Mouse (Mus musculus): ENCODE results near the gene Elane. TPM values are rescaled to one million over a fixed set of nuclear protein-coding genes. Genes with fewer than 3 reads are reported as not detected.

The Elane gene
- polyA plus RNA-seq (2015; fragmentation: Nextera tagmentation; extraction: Ambion mirVana): 1.1 and 2.6 TPM in 2 replicates

- H3K4me1 ChIP-seq (replicated peaks): peaks cover 18% of the 10 kb centered on the region
- WGBS: 81% methylated on average over 6 of the region's 6 CpGs
- no peak within 1 kb of the TSS for H3K4me2 ChIP-seq (replicated peaks)
- H3K9me3 ChIP-seq: no peaks in the 10 kb centered on the region
- no peak within 1 kb of the TSS for H3K27ac ChIP-seq
- no peak within 1 kb of the TSS for H3K9ac ChIP-seq
- H3K27me3 ChIP-seq (replicated peaks): no peaks in the 10 kb centered on the region; the same call in 1 of the 2 replicates
- ATAC-seq: no peak
- H3K4me3 ChIP-seq (replicated peaks): no peak within 1 kb of the TSS
- H3K36me3 ChIP-seq: no peaks in the 10 kb centered on the region
These were observed at the start of gene Elane for GRCm38 (mm10) chr10:79886054-79886453. Elane (plus strand) TSS chr10:79886247.

GRCm38 (mm10) chr10:79836918-79837317, 49.1 kb upstream of the Elane start:
- H3K9me3 ChIP-seq: no peaks in the 10 kb centered on the region
- no peaks in the 10 kb centered on the region for H3K27me3 ChIP-seq (replicated peaks)
- no peak overlapping the region for H3K4me2 ChIP-seq (replicated peaks)
- ATAC-seq: no peak
- no peak overlapping the region for H3K27ac ChIP-seq
- no peaks in the 10 kb centered on the region for H3K36me3 ChIP-seq
- no peak overlapping the region for H3K4me3 ChIP-seq (replicated peaks)
- peaks cover 11% of the 10 kb centered on the region for H3K4me1 ChIP-seq (replicated peaks)
- WGBS: 99% methylated on average over 3 of the region's 3 CpGs
- no peak overlapping the region for H3K9ac ChIP-seq

GRCm38 (mm10) chr10:79838151-79838550, 47.9 kb upstream of the Elane start:
- H3K4me1 ChIP-seq (replicated peaks): peaks cover 12% of the 10 kb centered on the region
- no peak overlapping the region for H3K4me2 ChIP-seq (replicated peaks)
- H3K27me3 ChIP-seq (replicated peaks): no peaks in the 10 kb centered on the region
- no peak overlapping the region for H3K4me3 ChIP-seq (replicated peaks)
- no peaks in the 10 kb centered on the region for H3K9me3 ChIP-seq
- H3K27ac ChIP-seq: no peak overlapping the region
- no peak for ATAC-seq
- 51% methylated on average over 2 of the region's 2 CpGs for WGBS
- no peaks in the 10 kb centered on the region for H3K36me3 ChIP-seq
- no peak overlapping the region for H3K9ac ChIP-seq

- H3K9ac ChIP-seq: no peak overlapping the region
- H3K9me3 ChIP-seq: no peaks in the 10 kb centered on the region
- H3K4me2 ChIP-seq (replicated peaks): peak overlapping the region; percentile 73; the same call in 1 of the 2 replicates
- peak overlapping the region; percentile 90 for H3K27ac ChIP-seq
- H3K4me1 ChIP-seq (replicated peaks): peaks cover 19% of the 10 kb centered on the region
- 94% methylated on average over 3 of the region's 3 CpGs for whole genome bisulfite sequencing
- no peak overlapping the region for H3K4me3 ChIP-seq (replicated peaks)
- no peaks in the 10 kb centered on the region for H3K27me3 ChIP-seq (replicated peaks)
- no peak for ATAC-seq
- H3K36me3 ChIP-seq: no peaks in the 10 kb centered on the region
These were observed 46.0 kb upstream of the Elane start for GRCm38 (mm10) chr10:79840091-79840490.

- Histone ChIP-seq H3K27ac (peak overlapping the region; percentile 90), H3K4me3 (replicated peaks) (peak overlapping the region; percentile 38), H3K4me2 (replicated peaks) (peak overlapping the region; percentile 73), H3K9ac (peak overlapping the region; percentile 44), H3K27me3 (replicated peaks) (no peaks in the 10 kb centered on the region), H3K9me3 (no peaks in the 10 kb centered on the region), H3K4me1 (replicated peaks) (peaks cover 19% of the 10 kb centered on the region), H3K36me3 (no peaks in the 10 kb centered on the region)
- ATAC-seq: peak; percentile 91
- under 1% methylated on average over 24 of the region's 24 CpGs for WGBS
These were observed 45.1 kb upstream of the Elane start for GRCm38 (mm10) chr10:79840644-79841551.

GRCm38 (mm10) chr10:79842322-79842721, 43.7 kb upstream of the Elane start:
- H3K36me3 ChIP-seq: no peaks in the 10 kb centered on the region
- 71% methylated on average over 3 of the region's 3 CpGs for WGBS
- H3K9ac ChIP-seq: no peak overlapping the region
- no peak overlapping the region for H3K4me3 ChIP-seq (replicated peaks)
- no peak overlapping the region for H3K4me2 ChIP-seq (replicated peaks)
- no peaks in the 10 kb centered on the region for H3K27me3 ChIP-seq (replicated peaks)
- no peak for ATAC-seq
- H3K4me1 ChIP-seq (replicated peaks): peaks cover 19% of the 10 kb centered on the region
- H3K9me3 ChIP-seq: no peaks in the 10 kb centered on the region
- 0 out of 2 replicates have a peak overlapping the region, but pooled peaks have one; percentile 18 for H3K27ac ChIP-seq

- Histone ChIP-seq H3K27me3 (replicated peaks) (no peaks in the 10 kb centered on the region), H3K4me3 (replicated peaks) (no peak overlapping the region), H3K27ac (no peak overlapping the region), H3K9me3 (no peaks in the 10 kb centered on the region), H3K36me3 (no peaks in the 10 kb centered on the region), H3K4me2 (replicated peaks) (no peak overlapping the region), H3K9ac (no peak overlapping the region), H3K4me1 (replicated peaks) (peaks cover 19% of the 10 kb centered on the region)
- WGBS: 51% methylated on average over 6 of the region's 6 CpGs
- ATAC-seq: no peak
These were observed 42.6 kb upstream of the Elane start for GRCm38 (mm10) chr10:79843476-79843875.

GRCm38 (mm10) chr10:79846553-79846952, 39.5 kb upstream of the Elane start:
- Histone ChIP-seq H3K27ac (no peak overlapping the region), H3K9ac (no peak overlapping the region), H3K4me3 (replicated peaks) (no peak overlapping the region), H3K36me3 (no peaks in the 10 kb centered on the region), H3K27me3 (replicated peaks) (no peaks in the 10 kb centered on the region), H3K4me2 (replicated peaks) (no peak overlapping the region), H3K4me1 (replicated peaks) (peaks cover 31% of the 10 kb centered on the region), H3K9me3 (no peaks in the 10 kb centered on the region)
- 49% methylated on average over 5 of the region's 5 CpGs for WGBS
- no peak for ATAC-seq

- Histone ChIP-seq H3K4me1 (replicated peaks) (peaks cover 35% of the 10 kb centered on the region), H3K9ac (no peak overlapping the region), H3K27me3 (replicated peaks) (no peaks in the 10 kb centered on the region), H3K9me3 (no peaks in the 10 kb centered on the region), H3K36me3 (no peaks in the 10 kb centered on the region), H3K27ac (no peak overlapping the region), H3K4me3 (replicated peaks) (no peak overlapping the region), H3K4me2 (replicated peaks) (no peak overlapping the region)
- ATAC-seq: no peak
- WGBS: 77% methylated on average over 8 of the region's 8 CpGs
These were observed 36.0 kb upstream of the Elane start for GRCm38 (mm10) chr10:79849941-79850628.

- Histone ChIP-seq H3K36me3 (no peaks in the 10 kb centered on the region), H3K4me1 (replicated peaks) (peaks cover 39% of the 10 kb centered on the region), H3K9me3 (no peaks in the 10 kb centered on the region), H3K27me3 (replicated peaks) (no peaks in the 10 kb centered on the region), H3K4me2 (replicated peaks) (peak overlapping the region; percentile 76), H3K27ac (peak overlapping the region; percentile 98), H3K9ac (peak overlapping the region; percentile 19; the same call in 1 of the 2 replicates), H3K4me3 (replicated peaks) (peak overlapping the region; percentile 9; the same call in 1 of the 2 replicates)
- ATAC-seq: no peak
- 44% methylated on average over 3 of the region's 3 CpGs for WGBS
These were observed 34.4 kb upstream of the Elane start for GRCm38 (mm10) chr10:79851653-79852052.

- H3K27me3 ChIP-seq (replicated peaks): no peaks in the 10 kb centered on the region
- no peaks in the 10 kb centered on the region for H3K9me3 ChIP-seq
- ATAC-seq: no peak
- H3K36me3 ChIP-seq: no peaks in the 10 kb centered on the region
- H3K27ac ChIP-seq: peak overlapping the region; percentile 98
- H3K9ac ChIP-seq: peak overlapping the region; percentile 62
- H3K4me2 ChIP-seq (replicated peaks): peak overlapping the region; percentile 76
- peak overlapping the region; percentile 41; the same call in 1 of the 2 replicates for H3K4me3 ChIP-seq (replicated peaks)
- WGBS: 22% methylated on average over 9 of the region's 9 CpGs
- H3K4me1 ChIP-seq (replicated peaks): peaks cover 45% of the 10 kb centered on the region
These were observed 33.8 kb upstream of the Elane start for GRCm38 (mm10) chr10:79852107-79852789.

GRCm38 (mm10) chr10:79852827-79853226, 33.2 kb upstream of the Elane start:
- Histone ChIP-seq H3K9ac (peak overlapping the region; percentile 62), H3K4me3 (replicated peaks) (peak overlapping the region; percentile 41), H3K27ac (peak overlapping the region; percentile 98), H3K27me3 (replicated peaks) (no peaks in the 10 kb centered on the region), H3K4me1 (replicated peaks) (peaks cover 51% of the 10 kb centered on the region), H3K9me3 (no peaks in the 10 kb centered on the region), H3K4me2 (replicated peaks) (peak overlapping the region; percentile 76), H3K36me3 (no peaks in the 10 kb centered on the region)
- no peak for ATAC-seq
- WGBS: 20% methylated on average over 8 of the region's 8 CpGs
